Mouse (Mus musculus): ENCODE measurements at regions not wholly inside any gene's neighbourhood (a gene's known extent, or its start where the extent isn't known, plus 50 kb on each side); places are given as distances from the start of the nearest gene placed in this dataset.
A peak's percentile ranks its signal among the peaks of the same experiment; 100 is the strongest.
"Not testable (repeated sequence)": the region's sequence is repeated elsewhere in the genome, so short reads cannot be mapped to it uniquely, and the experiment has no call there.

DNA sequence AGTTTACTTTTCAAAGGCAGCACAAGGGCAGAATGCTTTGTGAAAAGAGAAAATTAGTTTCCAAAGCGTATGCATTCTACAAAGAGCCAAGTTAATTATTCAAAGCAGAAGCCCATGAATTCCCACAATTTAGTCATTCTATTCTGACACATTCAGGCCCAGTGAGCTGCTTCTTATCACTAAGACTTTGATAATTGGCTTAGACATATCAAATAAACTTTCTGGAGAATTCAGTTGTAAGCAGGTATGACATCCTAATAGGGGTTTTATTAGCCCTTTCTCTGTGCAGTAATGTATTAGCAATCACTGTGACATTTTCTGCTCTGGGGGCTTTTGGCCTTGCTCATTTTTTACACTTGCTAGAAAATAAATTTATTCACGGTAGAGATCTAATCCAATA lies 161.9 kb upstream of the Gm10306 start:
- peak; percentile 51 for DNase-seq (ENCODE audit: inconsistent ontology term)

DNA sequence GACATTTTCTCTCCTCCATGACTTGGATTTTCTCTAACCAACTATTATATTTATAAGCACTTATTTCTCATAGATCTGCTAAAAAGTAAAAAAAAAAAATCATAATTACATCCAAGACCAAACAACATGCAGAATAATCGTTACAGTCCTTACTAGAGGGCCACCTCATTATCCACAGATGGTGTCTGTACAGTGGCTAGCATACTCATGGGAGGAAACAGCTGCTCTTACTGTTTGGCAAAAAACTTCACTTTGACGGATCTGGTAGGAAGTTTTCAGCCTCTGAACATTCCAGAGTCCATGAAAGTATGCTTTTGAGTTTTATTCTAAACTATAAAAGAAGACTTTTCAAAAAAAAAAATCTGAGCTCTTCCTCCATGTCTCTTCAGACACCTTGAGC lies 159.1 kb upstream of the Gm10306 start:
- no peak for DNase-seq (ENCODE audit: inconsistent ontology term)

DNA sequence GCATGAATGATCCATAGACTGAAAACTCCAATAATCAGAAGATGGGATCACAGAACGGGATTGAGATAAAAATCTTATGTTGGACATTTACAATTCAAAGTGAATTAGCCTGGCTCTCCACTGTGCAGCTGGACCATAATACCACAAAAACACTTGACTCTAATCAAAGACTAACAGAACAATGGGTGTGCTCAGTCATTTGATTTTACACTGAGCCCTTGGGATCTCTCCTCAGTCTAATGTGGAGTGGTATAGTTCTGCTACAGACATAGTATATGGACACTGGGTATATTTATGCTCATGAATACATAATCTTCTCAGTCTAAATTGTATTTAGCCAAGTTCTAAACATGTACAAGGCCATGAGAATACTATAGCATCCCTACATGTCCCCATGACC lies 149.4 kb upstream of the Gm10306 start:
- no peak for DNase-seq (ENCODE audit: inconsistent ontology term)

DNA sequence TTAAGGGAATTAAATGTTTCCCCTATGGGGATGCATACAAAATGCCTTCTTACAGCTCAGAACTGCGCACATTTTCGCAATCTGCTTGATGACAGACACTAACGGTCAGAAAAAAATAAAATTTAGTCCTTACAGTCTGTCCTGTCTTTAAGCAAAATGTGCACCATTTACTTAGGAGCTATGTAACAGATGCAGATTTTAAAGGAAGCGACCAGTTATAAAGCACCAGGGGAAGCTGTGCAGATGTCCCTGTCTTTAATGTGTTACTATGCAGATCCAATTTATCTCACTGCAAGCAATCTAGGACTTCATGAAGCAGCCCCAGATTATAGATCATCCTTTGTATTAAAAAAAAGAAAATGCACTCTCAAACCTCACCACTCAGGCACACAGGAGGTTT lies 148.8 kb upstream of the Gm10306 start:
- no peak for DNase-seq (ENCODE audit: inconsistent ontology term)

DNA sequence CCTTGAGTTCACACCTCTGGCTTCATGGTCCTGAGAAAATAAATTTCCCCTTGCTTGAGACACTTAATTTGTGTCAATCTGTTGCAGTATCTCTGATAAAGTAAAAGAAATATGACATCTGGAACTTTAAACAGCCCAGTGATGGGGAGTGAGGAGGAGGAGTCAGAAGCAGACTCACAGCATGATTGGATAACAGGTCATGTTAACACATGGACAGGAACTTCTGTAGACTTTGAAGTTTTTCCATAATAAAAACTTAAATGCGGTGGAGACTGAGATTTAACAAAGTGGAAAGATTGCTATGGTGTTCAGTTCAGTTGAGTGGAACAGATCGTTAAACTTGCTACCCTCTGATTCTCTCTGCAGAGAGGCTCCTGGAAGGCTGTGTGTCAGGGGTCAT lies 143.7 kb upstream of the Gm10306 start:
- DNase-seq (ENCODE audit: inconsistent ontology term) = no peak

DNA sequence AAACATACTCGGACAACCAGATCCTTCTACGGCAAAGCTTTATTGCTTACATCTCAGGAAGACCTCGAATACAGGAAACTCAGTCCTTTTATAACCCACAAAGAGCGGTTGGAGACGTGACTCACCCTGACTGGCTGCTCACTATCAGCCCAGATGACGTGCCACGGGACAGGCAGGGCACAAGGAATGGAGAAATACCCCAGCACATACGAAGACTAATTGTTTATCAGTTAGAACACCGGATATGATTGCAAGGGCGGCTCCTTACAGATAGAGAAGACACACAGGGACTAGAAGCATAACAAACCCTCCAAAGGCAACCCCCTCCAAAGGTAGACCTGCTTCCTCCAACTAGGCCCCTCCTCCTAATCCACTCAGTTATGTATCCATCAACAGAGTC lies 130.8 kb upstream of the Gm10306 start:
- DNase-seq (ENCODE audit: inconsistent ontology term) = not testable (repeated sequence)

DNA sequence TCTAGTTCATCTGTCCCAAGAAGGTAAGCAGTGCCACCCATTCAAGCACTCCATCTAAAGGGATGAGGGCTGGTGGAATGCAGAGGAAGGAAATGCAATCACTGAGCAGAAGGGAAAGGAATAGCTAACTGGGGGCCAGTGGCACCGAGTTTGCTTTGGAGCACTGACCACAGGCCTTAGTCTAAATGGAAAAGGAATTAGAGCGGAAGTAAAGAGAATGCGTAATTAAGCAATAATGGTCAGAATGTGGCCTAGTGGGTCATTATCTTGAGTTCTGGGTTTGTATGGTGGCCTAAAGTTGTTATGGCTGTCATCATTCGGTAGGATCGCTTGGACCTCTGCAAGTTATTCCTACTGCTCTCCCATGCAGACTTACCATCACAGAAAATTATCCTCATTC lies 128.8 kb upstream of the Gm10306 start:
- DNase-seq (ENCODE audit: inconsistent ontology term) = peak; percentile 94

DNA sequence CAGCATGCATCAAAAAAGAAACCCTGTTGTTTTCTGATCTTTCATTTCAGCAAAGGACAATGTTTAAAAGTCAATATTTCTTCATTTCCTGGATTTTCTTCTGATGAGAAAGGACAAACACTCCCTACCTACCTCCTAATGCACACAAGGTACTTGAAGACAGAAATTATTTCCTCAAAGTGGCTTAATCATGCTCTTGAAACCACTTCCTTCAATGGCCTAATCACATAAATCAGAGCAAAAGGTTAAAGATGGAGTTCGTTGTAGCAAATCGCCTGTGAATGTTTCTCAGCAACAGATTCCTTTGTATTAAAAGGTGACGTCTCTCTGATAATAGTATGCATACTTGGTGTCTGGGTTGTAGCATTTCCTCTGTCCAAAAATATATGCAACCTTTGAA lies 124.3 kb upstream of the Gm10306 start:
- DNase-seq (ENCODE audit: inconsistent ontology term) = no peak

DNA sequence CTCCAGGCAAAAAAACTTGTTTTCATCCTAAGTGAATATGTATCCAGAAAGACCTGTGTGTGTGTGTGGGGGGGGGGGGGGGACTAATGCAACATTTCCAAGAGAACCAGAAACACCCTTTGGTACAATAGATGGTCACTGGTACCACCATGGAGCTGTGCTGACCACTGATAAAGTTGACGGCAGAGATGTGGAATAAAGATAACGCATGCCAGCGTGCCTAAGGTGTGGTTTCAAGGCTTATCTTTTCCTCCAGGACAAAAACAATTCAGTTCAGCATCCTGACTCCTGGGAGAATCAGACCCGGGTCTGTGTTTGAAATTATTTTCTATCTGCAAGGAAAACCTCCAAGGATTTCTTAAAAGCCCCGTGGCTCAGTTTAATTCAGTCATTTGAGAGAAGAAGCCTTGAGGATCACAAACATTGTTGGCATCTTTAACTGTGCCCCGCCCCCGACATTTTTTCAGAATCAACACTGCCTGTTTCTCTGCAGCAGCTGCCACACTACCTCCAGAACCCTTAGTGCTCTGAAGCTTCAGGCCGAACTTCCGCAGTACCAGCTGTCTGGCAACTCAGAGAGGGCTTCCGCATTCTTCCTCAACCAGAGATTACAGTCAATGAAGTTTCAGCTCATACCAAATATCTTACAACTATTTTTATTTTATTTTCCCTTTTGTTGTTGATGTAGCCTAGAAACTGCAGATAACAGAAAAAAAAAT lies 118.5 kb upstream of the Gm10306 start:
- DNase-seq (ENCODE audit: inconsistent ontology term) = peak; percentile 61

DNA sequence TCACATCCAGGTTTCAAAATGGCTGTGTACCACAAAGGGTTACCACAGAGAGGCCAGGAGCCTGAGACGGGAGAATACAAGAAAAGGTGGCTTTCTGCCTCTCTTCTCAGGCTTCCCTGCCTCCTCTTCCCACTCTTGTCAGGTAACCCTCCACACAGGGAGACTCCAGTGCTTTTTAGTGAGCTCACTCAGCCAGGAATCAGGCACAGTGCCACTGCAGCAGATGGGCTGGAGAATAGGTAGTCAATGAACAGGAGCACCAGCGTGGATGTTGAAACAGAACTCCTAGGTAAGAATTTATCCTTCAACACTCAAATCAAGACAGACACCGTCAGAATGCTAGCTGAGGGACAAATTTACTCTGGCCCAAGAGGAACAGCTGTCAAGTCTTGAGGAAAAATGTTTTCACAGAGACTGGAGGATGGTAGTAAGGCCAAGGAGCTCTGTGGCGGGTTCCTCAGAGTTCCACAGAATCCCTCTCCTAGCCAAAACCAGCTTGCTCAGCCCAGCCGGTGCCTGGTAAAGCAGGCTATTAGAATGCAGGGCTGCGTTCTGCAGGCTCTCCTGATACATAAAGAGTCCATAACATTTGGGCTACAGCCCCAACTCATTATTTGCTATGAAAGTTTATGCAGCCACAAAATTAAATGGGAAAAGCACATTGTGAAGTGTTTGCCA lies 117.0 kb upstream of the Gm10306 start:
- no peak for DNase-seq (ENCODE audit: inconsistent ontology term)

DNA sequence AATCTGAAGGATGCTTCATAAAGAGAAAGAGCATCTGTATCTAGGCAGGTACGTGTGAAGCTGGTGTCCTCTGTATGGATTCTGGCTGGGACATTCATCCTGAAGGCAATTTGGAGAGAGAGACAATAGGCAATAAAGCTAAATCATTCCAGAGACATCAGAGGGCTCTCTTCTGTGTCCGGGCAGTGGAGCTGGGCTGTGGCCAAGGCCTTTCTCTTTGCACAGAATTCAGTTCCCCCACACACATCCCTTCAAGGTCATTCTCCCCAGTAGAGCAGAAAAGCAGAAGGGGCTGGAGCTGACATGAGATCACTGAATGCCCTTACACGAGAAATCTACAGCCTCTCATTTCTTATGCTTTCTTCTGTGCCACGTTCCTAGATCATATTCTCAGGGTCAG lies 109.7 kb upstream of the Gm10306 start:
- DNase-seq (ENCODE audit: inconsistent ontology term) = peak; percentile 5
